Mouse (Mus musculus) embryonic facial prominence, embryonic 11.5 days (tissue): ENCODE data around the gene Cmss1. TPM values are rescaled to one million over a fixed set of nuclear protein-coding genes. Genes with fewer than 3 reads are reported as not detected.

Experiments
- ATAC-seq: fragments of 200-750 bp; cut with Nextera tagmentation; replicated peaks from 2 replicates; pipeline ENCODE4 v1.8.0; 2017; ENCODE audit warnings: low read depth; ENCODE audit not compliant: insufficient number of reproducible peaks, low FRiP score, low TSS enrichment
- DNase-seq: peaks from one replicate; pipeline ENCODE4 v3.0.0-alpha.2; 2015; ENCODE audit warnings: low spot score
- H3K27ac ChIP-seq: fragments of 300-500 bp; sonication (generic); replicated peaks from 2 replicates; pipeline ENCODE4 v1.5.1; 2014; ENCODE audit warnings: mild to moderate bottlenecking, low read depth, low read length, control low read depth
- H3K27me3 ChIP-seq: fragments of 300-500 bp; sonication (generic); 2 replicates; pipeline ENCODE4 v1.6.1; 2014; ENCODE audit warnings: mild to moderate bottlenecking, low read length, moderate library complexity, mixed read lengths; ENCODE audit not compliant: control insufficient read depth, insufficient read depth
- H3K36me3 ChIP-seq: fragments of 300-500 bp; sonication (generic); replicated peaks from 2 replicates; pipeline ENCODE4 v1.6.1; 2014; ENCODE audit warnings: low read depth, mild to moderate bottlenecking, low read length, moderate library complexity, mixed read lengths; ENCODE audit not compliant: control insufficient read depth, insufficient read depth
- H3K4me1 ChIP-seq: fragments of 300-500 bp; sonication (generic); 2 replicates; pipeline ENCODE4 v1.6.1; 2014; ENCODE audit warnings: low read length, mixed read lengths; ENCODE audit not compliant: control insufficient read depth, insufficient read depth
- H3K4me2 ChIP-seq: fragments of 300-500 bp; sonication (generic); 2 replicates; pipeline ENCODE4 v1.6.1; 2014; ENCODE audit warnings: low read depth, mild to moderate bottlenecking, control low read depth, low read length, moderate library complexity
- H3K4me3 ChIP-seq: fragments of 300-500 bp; sonication (generic); 2 replicates; pipeline ENCODE4 v1.5.1; 2014; ENCODE audit warnings: low read depth, low read length, control low read depth
- H3K9ac ChIP-seq: fragments of 300-500 bp; sonication (generic); replicated peaks from 2 replicates; pipeline ENCODE4 v1.6.1; 2014; ENCODE audit warnings: mild to moderate bottlenecking, control low read depth, low read length
- H3K9me3 ChIP-seq: fragments of 300-500 bp; sonication (generic); replicated peaks from 2 replicates; pipeline ENCODE4 v1.6.1; 2016; ENCODE audit warnings: mild to moderate bottlenecking, low read length, inconsistent platforms, mixed read lengths; ENCODE audit not compliant: control insufficient read depth
- WGBS: fragments of 180-500 bp; shearing (Covaris S2); extraction: QIAGEN DNeasy Blood & Tissue Kit; methylation state at CpG from one replicate; pipeline ENCODE4 v1.1.7; 2014; 5-methylcytosine and 5-hydroxymethylcytosine counted together
- polyA plus RNA-seq: library from polyadenylated mRNA; unstranded; fragments of >200 nt; fragmentation: Nextera tagmentation; extraction: Ambion mirVana; gene quantifications from 2 replicates; pipeline ENCODE4 v1.2.1, GENCODE M21; 2014

Cmss1 gene
- polyA plus RNA-seq, 1 experiment from 2014 or later = 55.9 TPM

GRCm38 (mm10) chr16:57417017-57417416 is 189.6 kb downstream of the Cmss1 start:
- no peaks in the 10 kb centered on the region for H3K36me3 ChIP-seq
- WGBS = 77% methylated on average over 9 of the region's 9 CpGs
- H3K4me1 ChIP-seq = no peaks in the 10 kb centered on the region; the same call in none of the 2 replicates
- DNase-seq (no peak), ATAC-seq (no peak)
- no peak overlapping the region for H3K4me2 ChIP-seq
- H3K4me3 ChIP-seq = no peak overlapping the region
- no peak overlapping the region for H3K27ac ChIP-seq
- H3K27me3 ChIP-seq = no peaks in the 10 kb centered on the region
- H3K9ac ChIP-seq = no peak overlapping the region
- no peaks in the 10 kb centered on the region for H3K9me3 ChIP-seq

DNA sequence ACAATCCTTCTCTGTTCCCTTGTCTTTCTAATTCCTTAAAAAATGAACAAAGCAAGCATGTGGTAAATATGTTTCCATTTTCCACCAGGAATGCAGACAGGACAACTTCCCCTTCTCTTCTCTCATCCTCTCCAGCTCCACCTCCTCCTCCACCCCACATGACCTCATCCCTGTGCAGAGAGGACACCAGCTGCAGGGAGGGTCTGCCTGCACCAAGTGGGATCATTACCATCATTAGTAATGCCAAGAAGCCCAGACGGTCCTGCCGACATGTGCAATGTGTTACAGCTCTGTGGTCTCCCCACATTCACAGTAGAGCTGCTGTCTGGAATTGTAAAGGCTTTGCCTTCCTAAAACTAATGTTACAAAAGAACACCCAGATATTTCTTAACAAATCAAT is 190.6 kb downstream of the Cmss1 start:
- no peak overlapping the region; the same call in 1 of the 2 replicates for H3K27ac ChIP-seq
- no peaks in the 10 kb centered on the region; the same call in 1 of the 2 replicates for H3K4me1 ChIP-seq
- H3K27me3 ChIP-seq = no peaks in the 10 kb centered on the region
- H3K9ac ChIP-seq = no peak overlapping the region
- ATAC-seq = no peak
- no peaks in the 10 kb centered on the region for H3K9me3 ChIP-seq
- H3K4me3 ChIP-seq = no peak overlapping the region
- no peaks in the 10 kb centered on the region for H3K36me3 ChIP-seq
- no peak overlapping the region for H3K4me2 ChIP-seq
- DNase-seq = peak; percentile 34
- 26% methylated on average over 2 of the region's 2 CpGs for WGBS

DNA sequence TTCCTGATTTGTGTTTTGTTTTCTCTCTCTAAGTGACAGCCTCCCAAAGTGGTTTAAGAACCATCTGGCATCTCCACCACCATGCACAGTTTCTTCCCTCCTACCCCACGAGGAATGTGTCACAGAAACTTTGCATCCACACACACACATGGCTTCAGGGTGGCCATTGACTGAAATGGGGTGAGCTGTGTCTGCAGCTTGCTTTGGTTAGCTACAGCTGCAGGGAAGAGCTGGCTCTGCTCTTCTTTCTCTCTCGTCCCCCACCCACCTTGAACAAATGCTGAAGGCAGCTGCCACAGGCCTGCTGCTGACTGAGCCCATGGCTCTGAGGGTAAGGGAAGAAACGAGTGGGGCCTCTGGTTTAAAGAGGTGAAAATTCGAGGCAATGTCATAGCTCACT is 193.9 kb downstream of the Cmss1 start:
- WGBS = 45% methylated on average over 4 of the region's 4 CpGs
- Histone ChIP-seq H3K4me3 (no peak overlapping the region), H3K36me3 (no peaks in the 10 kb centered on the region), H3K27me3 (no peaks in the 10 kb centered on the region), H3K4me2 (no peak overlapping the region), H3K9me3 (no peaks in the 10 kb centered on the region), H3K4me1 (no peaks in the 10 kb centered on the region; the same call in 1 of the 2 replicates), H3K27ac (no peak overlapping the region), H3K9ac (no peak overlapping the region; the same call in 1 of the 2 replicates)
- DNase-seq (no peak), ATAC-seq (no peak)

- Histone ChIP-seq H3K27ac (no peak overlapping the region), H3K4me3 (no peak overlapping the region), H3K4me1 (no peaks in the 10 kb centered on the region), H3K4me2 (no peak overlapping the region), H3K36me3 (no peaks in the 10 kb centered on the region), H3K9me3 (no peaks in the 10 kb centered on the region), H3K27me3 (no peaks in the 10 kb centered on the region), H3K9ac (no peak overlapping the region)
- DNase-seq (peak; percentile 70), ATAC-seq (peak; percentile 64; the same call in 1 of the 2 replicates)
- 39% methylated on average over 5 of the region's 5 CpGs for WGBS
Observed at GRCm38 (mm10) chr16:57403825-57404224, 202.8 kb downstream of the Cmss1 start.

- 82% methylated on average over 4 of the region's 4 CpGs for WGBS
Observed at GRCm38 (mm10) chr16:57402910-57403309, 203.8 kb downstream of the Cmss1 start.

GRCm38 (mm10) chr16:57401702-57402101 is 205.0 kb downstream of the Cmss1 start:
- Histone ChIP-seq H3K4me1 (no peaks in the 10 kb centered on the region), H3K9ac (no peak overlapping the region), H3K9me3 (no peaks in the 10 kb centered on the region), H3K36me3 (no peaks in the 10 kb centered on the region), H3K27me3 (no peaks in the 10 kb centered on the region), H3K4me3 (no peak overlapping the region), H3K4me2 (no peak overlapping the region), H3K27ac (no peak overlapping the region)
- 41% methylated on average over 6 of the region's 6 CpGs for WGBS
- DNase-seq (no peak), ATAC-seq (no peak)

More at GRCm38 (mm10) chr16:57402910-57403309, 203.8 kb downstream of the Cmss1 start:
- no peak for DNase-seq
- H3K27ac ChIP-seq = no peak overlapping the region
- no peaks in the 10 kb centered on the region for H3K9me3 ChIP-seq
- no peak overlapping the region for H3K4me2 ChIP-seq
- no peaks in the 10 kb centered on the region for H3K36me3 ChIP-seq
- no peak for ATAC-seq
- H3K27me3 ChIP-seq = no peaks in the 10 kb centered on the region
- no peak overlapping the region for H3K9ac ChIP-seq
- H3K4me3 ChIP-seq = no peak overlapping the region
- no peaks in the 10 kb centered on the region for H3K4me1 ChIP-seq

DNA sequence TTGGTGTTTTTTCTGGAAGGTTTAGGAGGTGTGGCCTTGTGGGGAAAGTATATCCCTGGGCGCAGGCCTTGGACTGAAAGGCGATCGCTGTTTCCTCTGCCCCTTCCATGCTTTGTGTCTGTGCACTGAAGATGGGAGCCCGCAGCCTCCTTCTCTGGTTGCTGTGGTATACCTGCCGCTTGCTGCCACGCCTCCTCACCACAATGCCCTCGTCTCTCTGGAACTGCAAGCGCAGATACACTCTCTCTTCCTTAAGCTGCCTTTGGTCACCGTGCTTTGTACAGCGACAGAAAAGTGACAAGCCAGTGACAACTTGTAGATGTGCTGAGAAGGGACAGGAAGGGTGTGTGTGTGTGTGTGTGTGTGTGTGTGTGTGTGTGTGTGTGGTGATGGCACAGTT is 207.1 kb downstream of the Cmss1 start:
- no peaks in the 10 kb centered on the region for H3K9me3 ChIP-seq
- DNase-seq (no peak), ATAC-seq (no peak)
- no peaks in the 10 kb centered on the region for H3K4me1 ChIP-seq
- H3K4me2 ChIP-seq = no peak overlapping the region
- 89% methylated on average over 10 of the region's 10 CpGs for WGBS
- no peak overlapping the region for H3K27ac ChIP-seq
- H3K4me3 ChIP-seq = no peak overlapping the region
- H3K9ac ChIP-seq = no peak overlapping the region
- H3K27me3 ChIP-seq = no peaks in the 10 kb centered on the region
- H3K36me3 ChIP-seq = no peaks in the 10 kb centered on the region

- Histone ChIP-seq H3K27me3 (no peaks in the 10 kb centered on the region), H3K4me1 (no peaks in the 10 kb centered on the region), H3K4me3 (no peak overlapping the region), H3K9ac (no peak overlapping the region), H3K36me3 (no peaks in the 10 kb centered on the region), H3K4me2 (no peak overlapping the region), H3K9me3 (no peaks in the 10 kb centered on the region), H3K27ac (no peak overlapping the region)
- 60% methylated on average over 18 of the region's 18 CpGs for WGBS
- ATAC-seq (no peak), DNase-seq (peak; percentile 88)
Observed at GRCm38 (mm10) chr16:57398387-57399214, 208.1 kb downstream of the Cmss1 start.
